Mouse (Mus musculus) adrenal gland, postnatal 25 days (tissue): ENCODE results near the gene Ankrd52. TPM values are rescaled to one million over a fixed set of nuclear protein-coding genes. Genes with fewer than 3 reads are reported as not detected.
A peak's percentile ranks its signal among the peaks of the same experiment; 100 is the strongest.

Experiments used
- DNase-seq: peaks from one replicate; pipeline ENCODE4 v3.0.0; 2021; ENCODE audit warnings: mixed read lengths
- total RNA-seq: library from RNA; stranded (reverse); gene quantifications from 2 replicates; pipeline ENCODE4 v1.2.3, GENCODE M21; 2021

The Ankrd52 gene
- total RNA-seq, 1 experiment from 2014 or later, result 72.3 TPM

DNA sequence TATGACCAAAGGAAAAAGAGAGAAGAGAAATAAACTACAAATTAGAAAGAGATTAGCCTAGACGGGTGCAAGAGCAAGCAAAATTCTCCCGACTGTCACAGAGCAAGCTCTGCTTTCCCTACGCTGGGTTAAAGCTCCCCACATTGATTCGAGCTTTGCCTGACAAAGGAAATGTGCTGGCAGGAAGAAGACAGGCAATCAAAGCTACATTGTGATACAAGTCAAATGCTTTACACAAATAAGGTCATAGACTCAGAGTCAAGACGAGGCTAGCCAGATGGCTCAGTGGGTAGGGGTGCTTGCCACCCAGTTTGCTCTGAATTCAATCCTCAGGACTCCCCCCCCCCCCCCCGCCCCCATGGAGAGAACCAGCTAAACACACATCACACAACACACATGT lies 6.9 kb upstream of the Ankrd52 start:
- DNase-seq, result no peak

DNA sequence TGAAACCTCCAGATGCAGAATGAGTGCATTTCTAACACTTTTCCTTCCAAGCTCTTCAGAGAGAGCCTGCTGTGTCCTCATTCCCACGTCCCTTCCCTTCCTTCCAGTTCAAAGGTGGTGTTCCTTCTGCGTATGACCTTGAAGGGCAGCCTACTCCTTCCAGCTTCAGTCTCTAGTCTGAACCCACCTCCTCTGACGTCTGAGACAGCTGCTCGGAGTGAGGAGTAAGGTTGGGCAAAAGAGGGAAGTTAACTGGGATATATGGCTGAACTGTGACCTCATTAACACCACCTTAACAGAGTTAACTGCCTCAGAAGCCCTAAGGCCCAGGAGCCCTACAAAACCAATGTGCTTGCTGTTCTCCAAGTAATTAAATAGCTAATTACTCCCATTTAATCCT lies 6.3 kb upstream of the Ankrd52 start:
- DNase-seq, result no peak

DNA sequence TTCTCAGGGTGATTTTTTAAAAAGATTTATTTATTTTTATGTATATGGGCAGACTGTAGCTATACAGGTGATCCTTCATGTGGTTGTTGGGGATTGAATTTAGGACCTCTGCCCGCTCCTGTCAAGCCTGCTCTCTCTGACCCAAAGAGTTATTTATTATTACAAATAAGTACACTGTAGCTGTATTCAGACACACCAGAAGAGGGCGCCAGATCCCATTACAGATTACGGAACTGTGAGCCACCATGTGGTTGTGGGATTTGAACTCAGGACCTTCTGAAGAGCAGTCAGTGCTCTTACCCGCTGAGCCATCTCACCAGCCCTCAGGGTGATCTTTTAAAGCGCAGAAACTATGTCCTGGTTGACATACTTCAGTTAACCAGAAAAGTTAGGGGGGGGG lies 4.8 kb upstream of the Ankrd52 start:
- no peak for DNase-seq

GRCm38 (mm10) chr10:128372989-128373748 lies 3.7 kb upstream of the Ankrd52 start:
- DNase-seq, result no peak

DNA sequence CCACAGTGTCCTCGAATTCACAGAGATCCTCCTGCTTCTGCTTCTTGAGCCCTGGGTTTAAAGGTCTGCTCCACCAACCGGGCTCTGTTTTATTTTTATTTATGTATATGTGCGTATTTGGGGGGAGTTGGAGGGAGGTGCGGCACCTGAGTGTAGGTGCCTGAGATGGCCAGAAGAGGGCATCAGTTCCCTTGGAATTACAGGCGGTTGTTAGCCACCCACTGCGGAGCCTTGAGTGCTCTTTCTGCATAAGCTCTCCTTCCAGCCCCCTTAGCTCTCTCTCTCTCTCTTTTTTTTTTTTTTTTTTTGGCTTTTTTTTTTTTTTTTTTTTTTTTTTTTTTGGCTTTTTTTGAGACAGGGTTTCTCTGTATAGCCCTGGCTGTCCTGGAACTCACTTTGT lies 2.5 kb upstream of the Ankrd52 start:
- DNase-seq, result no peak

DNA sequence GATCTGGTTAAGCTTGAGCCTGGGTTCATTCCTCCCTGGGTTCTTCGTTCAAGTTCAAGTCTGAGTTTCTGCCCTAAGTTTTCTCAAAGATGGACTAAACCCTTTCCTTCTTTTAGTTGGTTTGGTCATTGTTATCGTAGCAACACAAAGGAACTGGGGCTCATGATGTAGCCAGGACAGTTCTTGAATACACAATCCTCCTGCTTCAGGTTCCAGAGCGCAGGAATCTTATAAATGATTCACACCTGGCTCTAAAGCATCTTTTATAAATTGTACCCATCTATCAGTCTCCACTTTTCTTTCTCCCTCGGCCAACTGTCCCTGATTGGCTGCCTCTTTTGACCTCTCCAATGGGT lies 838 bp upstream of the Ankrd52 start:
- no peak for DNase-seq

GRCm38 (mm10) chr10:128377222-128377939 lies 466 bp downstream of the Ankrd52 start:
- DNase-seq, result peak; percentile 57

- no peak for DNase-seq
Measured at GRCm38 (mm10) chr10:128377940-128378448, 1.1 kb downstream of the Ankrd52 start.

GRCm38 (mm10) chr10:128378462-128378861 lies 1.5 kb downstream of the Ankrd52 start:
- no peak for DNase-seq

GRCm38 (mm10) chr10:128379260-128379659 lies 2.3 kb downstream of the Ankrd52 start:
- no peak for DNase-seq

DNA sequence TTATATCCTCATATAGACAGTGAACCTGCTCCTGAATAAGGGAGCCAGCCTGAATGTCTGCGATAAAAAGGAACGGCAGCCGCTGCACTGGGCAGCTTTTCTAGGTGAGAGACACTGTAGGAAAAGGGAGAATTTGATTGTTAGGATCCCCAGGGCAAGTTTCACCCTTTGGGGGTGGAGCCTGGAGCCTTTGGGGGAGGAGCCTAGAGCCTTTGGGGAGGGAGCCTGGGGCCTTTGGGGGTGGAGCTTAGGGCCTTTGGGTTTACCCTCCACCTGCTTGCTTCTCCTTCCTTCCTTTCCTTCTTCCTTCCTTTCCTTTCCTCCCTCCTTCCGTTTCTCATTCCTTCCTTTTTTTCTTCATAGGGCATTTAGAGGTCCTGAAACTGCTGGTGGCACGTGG lies 3.6 kb downstream of the Ankrd52 start:
- no peak for DNase-seq

DNA sequence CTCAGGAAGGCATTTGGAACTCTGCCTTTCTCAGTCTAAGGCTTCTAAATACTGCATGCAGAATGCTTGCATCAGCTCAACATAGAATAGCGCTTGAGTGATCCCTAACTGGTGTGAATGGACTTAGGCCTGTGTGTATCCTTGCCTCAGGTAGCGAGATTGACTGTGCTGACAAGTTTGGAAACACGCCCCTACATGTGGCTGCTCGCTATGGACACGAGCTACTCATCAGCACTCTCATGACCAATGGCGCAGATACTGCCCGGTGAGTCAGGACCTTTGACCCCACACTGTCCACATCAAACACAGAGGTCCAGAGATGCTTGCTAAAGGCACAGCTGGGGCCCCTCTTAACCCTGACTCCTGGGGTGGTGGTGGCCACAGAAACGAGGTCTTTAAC lies 5.6 kb downstream of the Ankrd52 start:
- DNase-seq, result no peak

DNA sequence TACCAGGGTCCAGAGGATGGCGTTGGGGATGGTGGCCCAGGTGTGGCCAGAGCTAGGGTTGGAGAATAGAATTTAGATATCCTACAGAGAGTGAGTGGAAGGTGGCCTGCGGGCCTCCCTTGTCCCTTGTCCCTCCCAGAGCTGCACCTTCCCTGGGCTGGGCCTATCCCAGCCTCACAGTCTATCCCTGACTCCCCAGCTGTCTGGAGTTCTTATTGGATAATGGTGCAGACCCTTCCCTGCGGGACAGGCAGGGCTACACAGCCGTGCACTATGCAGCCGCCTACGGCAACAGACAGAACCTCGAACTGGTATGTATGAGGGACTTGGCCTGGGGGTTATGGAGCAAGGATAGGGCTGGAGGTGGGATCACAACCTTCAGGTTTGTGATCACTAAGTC lies 9.0 kb downstream of the Ankrd52 start:
- DNase-seq, result no peak

- no peak for DNase-seq
Measured at GRCm38 (mm10) chr10:128388941-128389340, 12.0 kb downstream of the Ankrd52 start.

DNA sequence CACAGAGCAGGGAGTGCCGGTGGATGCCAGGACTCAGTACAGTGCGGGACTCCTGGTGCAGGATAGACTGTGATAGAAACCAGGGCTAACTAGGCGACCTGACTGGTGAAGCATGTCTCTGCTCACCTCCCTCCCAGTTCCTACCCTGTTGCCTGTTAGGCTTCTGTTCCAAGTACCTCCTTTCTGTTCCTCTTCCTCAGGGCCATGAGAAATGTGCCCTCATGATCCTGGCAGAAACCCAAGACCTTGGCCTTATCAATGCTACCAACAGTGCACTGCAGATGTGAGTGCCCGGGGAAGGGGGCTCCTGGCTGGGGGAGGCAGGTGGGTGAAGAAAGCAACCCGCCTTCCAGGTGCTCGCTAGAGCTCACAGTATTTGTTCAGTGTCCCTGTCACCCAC lies 12.7 kb downstream of the Ankrd52 start:
- DNase-seq, result peak; percentile 62

DNA sequence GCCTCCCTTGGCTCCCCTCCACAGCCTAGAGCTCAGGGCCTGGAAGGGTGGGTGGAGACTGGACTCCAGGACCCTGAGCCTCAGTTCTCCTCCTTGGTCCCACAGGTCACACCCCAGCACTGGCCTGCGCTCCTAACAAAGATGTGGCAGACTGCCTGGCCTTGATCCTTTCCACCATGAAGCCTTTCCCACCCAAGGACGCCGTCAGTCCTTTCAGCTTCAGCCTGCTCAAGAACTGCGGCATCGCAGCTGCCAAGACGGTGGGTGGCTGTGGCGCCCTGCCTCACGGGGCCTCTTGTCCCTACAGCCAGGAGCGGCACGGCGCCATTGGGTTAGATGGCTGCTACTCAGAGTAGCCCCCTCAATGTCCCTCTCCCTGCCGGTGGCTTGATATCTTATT lies 13.5 kb downstream of the Ankrd52 start:
- DNase-seq, result peak; percentile 48

DNA sequence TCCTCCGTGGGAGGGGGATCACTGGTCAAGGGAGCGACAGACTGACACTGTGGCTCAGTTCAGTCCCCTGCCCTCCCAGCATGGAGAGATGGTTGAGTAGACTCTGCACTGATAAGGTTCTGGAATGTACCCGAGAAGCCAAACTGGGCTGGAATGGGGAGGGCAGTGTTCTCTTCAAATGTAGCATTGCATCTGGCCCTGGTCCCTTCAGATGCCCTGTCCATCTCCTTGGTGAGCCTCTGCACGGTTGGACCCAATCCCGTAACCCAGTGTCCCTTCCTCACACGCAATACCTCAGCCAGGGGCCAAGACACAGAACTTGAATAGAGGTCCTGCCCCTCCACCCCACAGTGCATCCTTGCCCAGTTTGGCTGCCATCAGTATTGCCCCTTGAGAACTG lies 14.9 kb downstream of the Ankrd52 start:
- no peak for DNase-seq

DNA sequence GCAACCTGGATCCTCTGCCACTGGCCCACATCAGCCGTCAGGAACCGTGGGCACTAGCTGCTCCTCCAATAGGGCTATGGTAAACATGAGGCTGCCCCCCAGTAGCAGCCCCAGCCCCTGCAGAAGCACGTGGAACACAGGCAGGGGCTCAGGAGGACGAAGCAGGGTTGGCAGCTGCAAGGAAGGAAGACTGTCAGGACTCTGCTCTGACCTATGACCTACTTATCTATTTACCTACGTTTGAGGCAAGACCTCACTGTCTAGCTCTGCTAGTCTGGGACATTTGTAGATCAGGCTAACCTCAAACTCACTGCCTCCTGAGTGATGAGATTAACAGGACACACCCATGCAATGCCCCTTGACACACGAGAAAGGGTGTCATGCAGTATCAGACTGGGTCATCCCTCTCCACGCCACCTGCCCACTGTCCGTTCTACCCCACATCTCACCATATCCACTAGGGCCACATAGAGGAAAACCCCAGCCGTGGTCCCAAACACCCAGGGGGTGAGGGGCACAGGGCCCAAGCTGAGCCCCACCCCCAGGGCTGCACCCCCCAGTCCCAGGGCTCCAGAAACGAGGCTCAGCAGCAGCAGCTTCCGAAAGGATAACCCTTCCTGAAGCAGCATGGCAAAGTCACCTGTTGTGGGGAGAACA lies 19.2 kb downstream of the Ankrd52 start:
- no peak for DNase-seq

DNA sequence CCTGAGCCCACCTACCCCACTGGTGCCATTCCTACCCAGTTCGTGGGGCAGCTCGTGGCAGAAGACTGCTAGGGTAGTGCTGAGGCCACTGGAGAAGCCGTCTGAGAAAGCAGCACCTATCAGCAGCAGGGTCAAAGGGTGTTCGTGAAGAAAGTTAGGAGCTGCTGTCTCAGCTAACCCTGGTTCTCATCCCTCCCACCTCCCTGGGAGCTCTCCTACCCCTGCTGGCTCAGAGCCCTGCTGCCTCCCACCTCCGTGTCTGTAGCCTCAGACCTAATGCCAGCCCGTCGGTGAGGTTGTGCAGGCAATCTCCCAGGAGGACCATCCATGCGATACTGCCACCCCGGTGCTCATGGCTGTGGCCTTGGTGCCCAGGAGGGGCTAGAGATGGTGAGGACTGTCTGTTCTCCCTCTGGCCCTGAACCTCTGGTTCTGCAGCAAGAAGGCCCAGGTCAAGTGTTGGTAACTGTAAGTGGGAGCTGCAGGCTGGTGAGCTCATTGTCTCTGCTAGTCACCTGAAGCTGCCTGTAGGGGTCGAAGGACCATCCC lies 19.9 kb downstream of the Ankrd52 start:
- DNase-seq, result no peak

- no peak for DNase-seq
Measured at GRCm38 (mm10) chr10:128397466-128397865, 20.6 kb downstream of the Ankrd52 start.

DNA sequence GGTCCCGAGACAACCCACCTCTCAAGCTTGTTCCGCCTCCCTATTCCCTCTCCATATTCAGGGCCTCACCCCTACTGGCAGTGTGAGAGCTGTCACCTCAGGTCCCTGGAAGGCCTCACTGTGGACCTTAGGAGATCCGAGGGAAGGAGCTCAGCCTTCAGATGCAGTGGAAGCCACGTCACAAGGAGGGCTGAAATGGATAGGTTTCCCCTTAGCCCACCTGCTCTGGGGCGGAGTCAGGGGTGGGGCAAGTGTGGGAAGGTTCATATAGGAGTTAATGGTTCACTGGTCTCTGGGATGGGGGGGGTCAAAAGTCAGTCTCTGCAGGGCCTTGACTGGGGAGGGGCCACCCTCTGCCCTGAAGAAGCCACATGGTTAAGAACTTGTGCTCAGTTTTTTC lies 23.4 kb downstream of the Ankrd52 start:
- no peak for DNase-seq

DNA sequence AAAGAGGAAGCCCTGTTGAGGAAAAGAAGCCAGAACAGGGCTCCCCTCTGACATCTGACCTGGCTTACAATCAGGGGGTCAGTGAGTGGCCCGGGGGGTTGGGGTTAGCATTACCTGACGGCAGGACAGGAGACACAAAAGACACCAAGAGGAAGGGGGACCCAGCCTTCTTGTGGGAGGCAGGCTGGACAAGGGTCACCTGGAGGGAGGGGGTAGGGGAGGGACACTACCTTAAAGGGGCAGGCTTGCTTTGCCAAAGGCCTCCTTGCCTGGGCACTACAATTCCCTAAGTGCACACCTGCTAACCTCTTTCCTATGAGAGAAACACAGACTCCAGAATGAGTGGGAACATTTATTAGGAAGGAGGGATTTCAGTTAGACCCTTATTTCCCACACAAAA lies 24.1 kb downstream of the Ankrd52 start, which contains the start of gene Slc39a5:
TSS of gene Slc39a5 (minus strand) at position 174 of the 400 bp plus-strand sequence.
- DNase-seq, result no peak

GRCm38 (mm10) chr10:128401638-128402037 lies 24.7 kb downstream of the Ankrd52 start:
- no peak for DNase-seq
